Mouse (Mus musculus): ENCODE results near the gene Ceacam16. TPM values are rescaled to one million over a fixed set of nuclear protein-coding genes. Genes with fewer than 3 reads are reported as not detected.

Gene Ceacam16
- polyA plus RNA-seq, 1 experiment from 2014 or later, result not detected

GRCm38 (mm10) chr7:19822193-19822592 lies 38.9 kb downstream of the Ceacam16 start:
- Histone ChIP-seq H3K4me2 (ENCODE audit: low read depth, low read length) (peak overlapping the region; percentile 79), H3K9me3 (ENCODE audit: control insufficient read depth, low read length) (peaks cover 5% of the 10 kb centered on the region; the same call in 1 of the 2 replicates), H3K4me1 (ENCODE audit: control insufficient read depth, insufficient read depth, low read length) (peaks cover 35% of the 10 kb centered on the region), H3K27ac (replicated peaks; ENCODE audit: low read depth, low read length) (0 out of 2 replicates have a peak overlapping the region, but pooled peaks have one; percentile 21), H3K9ac (ENCODE audit: low read depth, low read length) (peak overlapping the region; percentile 71), H3K27me3 (replicated peaks; ENCODE audit: control insufficient read depth, insufficient read depth, low read length) (peaks cover 13% of the 10 kb centered on the region), H3K4me3 (ENCODE audit: low read depth, low read length) (peak overlapping the region; percentile 44), H3K36me3 (ENCODE audit: control insufficient read depth, insufficient read depth, low read length) (no peaks in the 10 kb centered on the region)
- 16% methylated on average over 5 of the region's 20 CpGs for WGBS
- ATAC-seq (ENCODE audit: low read depth) (no peak), DNase-seq (ENCODE audit: low spot score) (no peak)

- H3K4me2 ChIP-seq (ENCODE audit: low read depth, low read length), result peak overlapping the region; percentile 79; the same call in 1 of the 2 replicates
- no peak overlapping the region for H3K9ac ChIP-seq (ENCODE audit: low read depth, low read length)
- no peak overlapping the region for H3K27ac ChIP-seq (replicated peaks; ENCODE audit: low read depth, low read length)
- peak overlapping the region; percentile 44 for H3K4me3 ChIP-seq (ENCODE audit: low read depth, low read length)
- peaks cover 13% of the 10 kb centered on the region for H3K27me3 ChIP-seq (replicated peaks; ENCODE audit: control insufficient read depth, insufficient read depth, low read length)
- WGBS, result 65% methylated on average over 7 of the region's 7 CpGs
- ATAC-seq (ENCODE audit: low read depth) (no peak), DNase-seq (ENCODE audit: low spot score) (no peak)
- peaks cover 5% of the 10 kb centered on the region; the same call in 1 of the 2 replicates for H3K9me3 ChIP-seq (ENCODE audit: control insufficient read depth, low read length)
- H3K36me3 ChIP-seq (ENCODE audit: control insufficient read depth, insufficient read depth, low read length), result no peaks in the 10 kb centered on the region
- peaks cover 41% of the 10 kb centered on the region for H3K4me1 ChIP-seq (ENCODE audit: control insufficient read depth, insufficient read depth, low read length)
Measured at GRCm38 (mm10) chr7:19821633-19822032, 39.5 kb downstream of the Ceacam16 start.

GRCm38 (mm10) chr7:19820347-19821048 lies 40.6 kb downstream of the Ceacam16 start:
- H3K4me3 ChIP-seq (ENCODE audit: low read depth, low read length), result no peak overlapping the region
- peaks cover 13% of the 10 kb centered on the region for H3K27me3 ChIP-seq (replicated peaks; ENCODE audit: control insufficient read depth, insufficient read depth, low read length)
- WGBS, result 68% methylated on average over 3 of the region's 3 CpGs
- H3K9me3 ChIP-seq (ENCODE audit: control insufficient read depth, low read length), result peaks cover 5% of the 10 kb centered on the region; the same call in 1 of the 2 replicates
- H3K36me3 ChIP-seq (ENCODE audit: control insufficient read depth, insufficient read depth, low read length), result no peaks in the 10 kb centered on the region
- peaks cover 44% of the 10 kb centered on the region for H3K4me1 ChIP-seq (ENCODE audit: control insufficient read depth, insufficient read depth, low read length)
- no peak for DNase-seq (ENCODE audit: low spot score)
- H3K9ac ChIP-seq (ENCODE audit: low read depth, low read length), result no peak overlapping the region
- ATAC-seq (ENCODE audit: low read depth), result no peak
- H3K4me2 ChIP-seq (ENCODE audit: low read depth, low read length), result no peak overlapping the region
- H3K27ac ChIP-seq (replicated peaks; ENCODE audit: low read depth, low read length), result no peak overlapping the region

- Histone ChIP-seq H3K9me3 (ENCODE audit: control insufficient read depth, low read length) (peaks cover 5% of the 10 kb centered on the region; the same call in 1 of the 2 replicates), H3K27ac (replicated peaks; ENCODE audit: low read depth, low read length) (no peak overlapping the region), H3K27me3 (replicated peaks; ENCODE audit: control insufficient read depth, insufficient read depth, low read length) (peaks cover 13% of the 10 kb centered on the region), H3K9ac (ENCODE audit: low read depth, low read length) (no peak overlapping the region), H3K4me3 (ENCODE audit: low read depth, low read length) (no peak overlapping the region), H3K36me3 (ENCODE audit: control insufficient read depth, insufficient read depth, low read length) (no peaks in the 10 kb centered on the region), H3K4me2 (ENCODE audit: low read depth, low read length) (no peak overlapping the region), H3K4me1 (ENCODE audit: control insufficient read depth, insufficient read depth, low read length) (peaks cover 34% of the 10 kb centered on the region)
- DNase-seq (ENCODE audit: low spot score), result no peak
- 77% methylated on average over 7 of the region's 7 CpGs for WGBS
- no peak for ATAC-seq (ENCODE audit: low read depth)
Measured at GRCm38 (mm10) chr7:19818875-19819274, 42.2 kb downstream of the Ceacam16 start.

- peaks cover 31% of the 10 kb centered on the region for H3K4me1 ChIP-seq (ENCODE audit: control insufficient read depth, insufficient read depth, low read length)
- no peak overlapping the region for H3K4me3 ChIP-seq (ENCODE audit: low read depth, low read length)
- DNase-seq (ENCODE audit: low spot score) (no peak), ATAC-seq (ENCODE audit: low read depth) (no peak)
- H3K9me3 ChIP-seq (ENCODE audit: control insufficient read depth, low read length), result peaks cover 5% of the 10 kb centered on the region; the same call in 1 of the 2 replicates
- H3K27ac ChIP-seq (replicated peaks; ENCODE audit: low read depth, low read length), result no peak overlapping the region
- peaks cover 13% of the 10 kb centered on the region for H3K27me3 ChIP-seq (replicated peaks; ENCODE audit: control insufficient read depth, insufficient read depth, low read length)
- no peak overlapping the region for H3K9ac ChIP-seq (ENCODE audit: low read depth, low read length)
- no peaks in the 10 kb centered on the region for H3K36me3 ChIP-seq (ENCODE audit: control insufficient read depth, insufficient read depth, low read length)
- WGBS, result 72% methylated on average over 5 of the region's 5 CpGs
- H3K4me2 ChIP-seq (ENCODE audit: low read depth, low read length), result no peak overlapping the region
Measured at GRCm38 (mm10) chr7:19818440-19818839, 42.7 kb downstream of the Ceacam16 start.

- ATAC-seq (ENCODE audit: low read depth), result peak; percentile 87
- Histone ChIP-seq H3K9me3 (ENCODE audit: control insufficient read depth, low read length) (peaks cover 5% of the 10 kb centered on the region; the same call in 1 of the 2 replicates), H3K4me2 (ENCODE audit: low read depth, low read length) (peak overlapping the region; percentile 60), H3K9ac (ENCODE audit: low read depth, low read length) (peak overlapping the region; percentile 46), H3K4me3 (ENCODE audit: low read depth, low read length) (peak overlapping the region; percentile 33), H3K27me3 (replicated peaks; ENCODE audit: control insufficient read depth, insufficient read depth, low read length) (peaks cover 13% of the 10 kb centered on the region), H3K4me1 (ENCODE audit: control insufficient read depth, insufficient read depth, low read length) (peaks cover 22% of the 10 kb centered on the region), H3K36me3 (ENCODE audit: control insufficient read depth, insufficient read depth, low read length) (no peaks in the 10 kb centered on the region), H3K27ac (replicated peaks; ENCODE audit: low read depth, low read length) (peak overlapping the region; percentile 71)
- DNase-seq (ENCODE audit: low spot score), result peak; percentile 92
- 6% methylated on average over 15 of the region's 15 CpGs for WGBS
Measured at GRCm38 (mm10) chr7:19817382-19818105, 43.6 kb downstream of the Ceacam16 start.

- H3K9ac ChIP-seq (ENCODE audit: low read depth, low read length), result peak overlapping the region; percentile 46
- WGBS, result under 1% methylated on average over 21 of the region's 28 CpGs
Measured at GRCm38 (mm10) chr7:19816224-19816771, 44.8 kb downstream of the Ceacam16 start.

More at GRCm38 (mm10) chr7:19816224-19816771, 44.8 kb downstream of the Ceacam16 start:
- peak; percentile 89 for DNase-seq (ENCODE audit: low spot score)
- Histone ChIP-seq H3K4me2 (ENCODE audit: low read depth, low read length) (peak overlapping the region; percentile 60), H3K9me3 (ENCODE audit: control insufficient read depth, low read length) (peaks cover 5% of the 10 kb centered on the region; the same call in 1 of the 2 replicates), H3K36me3 (ENCODE audit: control insufficient read depth, insufficient read depth, low read length) (no peaks in the 10 kb centered on the region), H3K4me1 (ENCODE audit: control insufficient read depth, insufficient read depth, low read length) (peaks cover 21% of the 10 kb centered on the region), H3K27ac (replicated peaks; ENCODE audit: low read depth, low read length) (peak overlapping the region; percentile 71), H3K4me3 (ENCODE audit: low read depth, low read length) (peak overlapping the region; percentile 33), H3K27me3 (replicated peaks; ENCODE audit: control insufficient read depth, insufficient read depth, low read length) (peaks cover 12% of the 10 kb centered on the region; the same call in 1 of the 2 replicates)
- ATAC-seq (ENCODE audit: low read depth), result peak; percentile 67

Measured in embryonic facial prominence, embryonic 14.5 days (tissue).